Mouse (Mus musculus) Patski (cell line): ENCODE data around the gene Rpl22. TPM values are rescaled to one million over a fixed set of nuclear protein-coding genes. Genes with fewer than 3 reads are reported as not detected.

ENCODE experiments used
- ATAC-seq: fragments of 100-300 bp; one replicate; pipeline ENCODE4 v1.8.0; 2021
- CTCF ChIA-PET: fragments of 350-600 bp; sonication (Branson Sonifier 250); formaldehyde crosslinking; loops from one replicate; lab custom pipeline; 2022; ENCODE audit warnings: inconsistent platforms; lab: Charles Lee
- POLR2A ChIA-PET: fragments of 350-600 bp; sonication (Branson Sonifier 250); formaldehyde crosslinking; loops from one replicate; lab custom pipeline; 2022; ENCODE audit warnings: antibody characterized with exemption, inconsistent platforms; lab: Charles Lee
- DNase-seq: peaks from one replicate; pipeline ENCODE4 v3.0.0-alpha.2; 2011; ENCODE audit warnings: low read depth, low spot score
- H3K27me3 ChIP-seq: fragments of 371-371 bp; one replicate; pipeline ENCODE4 v1.5.1; 2021
- CTCF ChIP-seq: fragments of 100-300 bp; IDR thresholded peaks from one replicate; pipeline ENCODE4 v1.5.1; 2021
- in situ Hi-C: fragments of 300-500 bp; cut with MboI; formaldehyde crosslinking; loops from 3 replicates; pipeline ENCODE4 v1.11.1; 2018; ENCODE audit warnings: low pct_unique_long_range_greater_than_20kb, mixed read lengths
- polyA plus RNA-seq: library from polyadenylated mRNA; unstranded; gene quantifications from one replicate; pipeline ENCODE4 v1.2.3, GENCODE M21; 2021

Rpl22 gene
- polyA plus RNA-seq, 1 experiment from 2014 or later, result 562 TPM

GRCm38 (mm10) chr4:152296371-152296770, 29.2 kb upstream of the Rpl22 start:
- no peak for ATAC-seq
- H3K27me3 ChIP-seq, result no peaks in the 10 kb centered on the region
- POLR2A ChIA-PET, result no interaction called here
- in situ Hi-C loops, result no loop called here
- no peak for DNase-seq
- CTCF ChIA-PET, result interaction anchor here (0.6 kb wide), 1 partner anchor 123 kb away, joined by 3 read pairs; no protein-coding TSS in a partner anchor
- no peak for TF ChIP-seq CTCF

GRCm38 (mm10) chr4:152296874-152297861, 28.4 kb upstream of the Rpl22 start, which contains the start of gene Icmt:
Gene Icmt, plus strand, starts transcription at chr4:152297227.
- ChIA-PET POLR2A (interaction anchor here (1.1 kb wide), 1 partner anchor 10 kb away, joined by 3 read pairs; no protein-coding TSS in a partner anchor), CTCF (no interaction called here)
- in situ Hi-C loops, result no loop called here
- no peak for TF ChIP-seq CTCF
- H3K27me3 ChIP-seq, result no peaks in the 10 kb centered on the region
- DNase-seq (peak; percentile 81), ATAC-seq (peak; percentile 69)

GRCm38 (mm10) chr4:152298836-152299235, 26.7 kb upstream of the Rpl22 start:
- no peak for TF ChIP-seq CTCF
- POLR2A ChIA-PET, result interaction anchor here (0.8 kb wide), 1 partner anchor 121 kb away, joined by 3 read pairs; no protein-coding TSS in a partner anchor
- CTCF ChIA-PET, result no interaction called here
- no peak for ATAC-seq
- in situ Hi-C loops, result no loop called here
- no peak for DNase-seq
- no peaks in the 10 kb centered on the region for H3K27me3 ChIP-seq

GRCm38 (mm10) chr4:152300375-152300774, 25.2 kb upstream of the Rpl22 start:
- in situ Hi-C loops, result no loop called here
- H3K27me3 ChIP-seq, result no peaks in the 10 kb centered on the region
- no peak for ATAC-seq
- no peak for TF ChIP-seq CTCF
- ChIA-PET CTCF (no interaction called here), POLR2A (interaction anchor here (1.6 kb wide), 1 partner anchor 16 kb away, joined by 3 read pairs; no protein-coding TSS in a partner anchor)
- DNase-seq, result no peak

GRCm38 (mm10) chr4:152302012-152302411, 23.5 kb upstream of the Rpl22 start:
- H3K27me3 ChIP-seq, result no peaks in the 10 kb centered on the region
- in situ Hi-C loops, result no loop called here
- no peak for DNase-seq
- ChIA-PET CTCF (no interaction called here), POLR2A (interaction anchor here (1.6 kb wide), 1 partner anchor 14 kb away, joined by 3 read pairs; no protein-coding TSS in a partner anchor)
- no peak for TF ChIP-seq CTCF
- no peak for ATAC-seq

- H3K27me3 ChIP-seq, result no peaks in the 10 kb centered on the region
- no peak for DNase-seq
- ATAC-seq, result no peak
- ChIA-PET POLR2A (no interaction called here), CTCF (interaction anchor here (1.3 kb wide), 1 partner anchor 17 kb away, joined by 3 read pairs; no protein-coding TSS in a partner anchor)
- in situ Hi-C loops, result no loop called here
- no peak for TF ChIP-seq CTCF
Observed at GRCm38 (mm10) chr4:152303172-152303571, 22.4 kb upstream of the Rpl22 start.

- CTCF ChIA-PET, result interaction anchor here (1.1 to 1.3 kb wide), 2 partner anchors 15 to 91 kb away, joined by 3 to 7 read pairs; partner anchors contain the start of gene Rnf207
- in situ Hi-C loops, result no loop called here
- POLR2A ChIA-PET, result interaction anchor here (0.8 to 1.5 kb wide), 2 partner anchors 17 to 20 kb away, joined by 3 to 4 read pairs; partner anchors contain the start of gene Rpl22
- DNase-seq (no peak), ATAC-seq (no peak)
- no peak for TF ChIP-seq CTCF
- no peaks in the 10 kb centered on the region for H3K27me3 ChIP-seq
Observed at GRCm38 (mm10) chr4:152304685-152305084, 20.9 kb upstream of the Rpl22 start.

GRCm38 (mm10) chr4:152305991-152306390, 19.6 kb upstream of the Rpl22 start:
- in situ Hi-C loops, result no loop called here
- CTCF ChIA-PET, result interaction anchor here (1.1 kb wide), 1 partner anchor 179 kb away, joined by 3 read pairs; no protein-coding TSS in a partner anchor
- DNase-seq, result no peak
- no peak for TF ChIP-seq CTCF
- H3K27me3 ChIP-seq, result no peaks in the 10 kb centered on the region
- POLR2A ChIA-PET, result no interaction called here
- no peak for ATAC-seq

GRCm38 (mm10) chr4:152307542-152307941, 18.0 kb upstream of the Rpl22 start:
- in situ Hi-C loops, result no loop called here
- peak; percentile 73 for ATAC-seq
- POLR2A ChIA-PET, result interaction anchor here (0.6 kb wide), 1 partner anchor 9 kb away, joined by 3 read pairs; no protein-coding TSS in a partner anchor
- peaks cover under 1% of the 10 kb centered on the region for H3K27me3 ChIP-seq
- CTCF ChIA-PET, result no interaction called here
- DNase-seq, result peak; percentile 28
- no peak for TF ChIP-seq CTCF

- in situ Hi-C loops, result no loop called here
- POLR2A ChIA-PET, result no interaction called here
- peaks cover 8% of the 10 kb centered on the region for H3K27me3 ChIP-seq
- DNase-seq (no peak), ATAC-seq (no peak)
- CTCF ChIA-PET, result no interaction called here
- no peak for TF ChIP-seq CTCF
Observed at GRCm38 (mm10) chr4:152312186-152312585, 13.4 kb upstream of the Rpl22 start.
